Mouse (Mus musculus) adrenal gland, adult 18-20 months (tissue): ENCODE data around the gene Igsf9. TPM values are rescaled to one million over a fixed set of nuclear protein-coding genes. Genes with fewer than 3 reads are reported as not detected.

Source experiments
- total RNA-seq, 2 experiments: library from RNA; stranded (reverse); gene quantifications; 1 replicate in 1 of 2; 2 replicates in 1 of 2; pipeline ENCODE4 v1.2.3; 2021

Gene Igsf9
- total RNA-seq, 2 experiments from 2014 or later, result 1.1 to 3.2 TPM

Other genes starting within 250 kb of the Igsf9 start
- 1 to 10 TPM in 1 of 2 experiments, under 1 TPM in 1; 0.42 to 3.7 TPM for gene Atp1a4, start 223.4 kb upstream of the Igsf9 start, total RNA-seq
- 10 to 100 TPM; 20.8 to 27.8 TPM for gene Igsf8, start 220.1 kb upstream of the Igsf9 start, total RNA-seq
- gene Atp1a2, start 183.7 kb upstream of the Igsf9 start, total RNA-seq, result 100 to 1,000 TPM; 128 to 221 TPM
- under 1 TPM in 1 of 2 experiments, not detected in 1; 0.22 TPM for gene Kcnj9, start 152.5 kb upstream of the Igsf9 start, total RNA-seq
- 1 to 10 TPM; 1.3 to 1.5 TPM for gene Kcnj10, start 140.6 kb upstream of the Igsf9 start, total RNA-seq
- gene Pigm, start 105.2 kb upstream of the Igsf9 start, total RNA-seq, result 10 to 100 TPM in 1 of 2 experiments, 1 to 10 TPM in 1; 9.3 to 11.5 TPM
- 1 to 10 TPM; 3.4 to 5.0 TPM for gene Slamf9, start 6.4 kb upstream of the Igsf9 start, total RNA-seq
- gene Tagln2, start 18.3 kb downstream of the Igsf9 start, total RNA-seq, result 10 to 100 TPM; 64.7 to 65.1 TPM
- under 1 TPM; 0.35 to 0.40 TPM for gene Cfap45, start 39.0 kb downstream of the Igsf9 start, total RNA-seq
- under 1 TPM in 1 of 2 experiments, not detected in 1; 0.40 TPM for gene Vsig8, start 74.2 kb downstream of the Igsf9 start, total RNA-seq
- 1 to 10 TPM in 1 of 2 experiments, under 1 TPM in 1; 0.60 to 1.5 TPM for gene Slamf8, start 108.8 kb downstream of the Igsf9 start, total RNA-seq
- gene Fcrl6, start 120.8 kb downstream of the Igsf9 start, total RNA-seq, result not detected
- gene Dusp23, start 151.2 kb downstream of the Igsf9 start, total RNA-seq, result 1 to 10 TPM; 6.3 to 7.4 TPM
- gene Crp, start 216.3 kb downstream of the Igsf9 start, total RNA-seq, result not detected